Mouse (Mus musculus): Measurements from ENCODE around the gene Nptn.

The Nptn gene

GRCm38 (mm10) chr9:58581958-58582540 lies at the start of gene Nptn:
Gene Nptn, plus strand, starts transcription at chr9:58582240.
- DNase-seq (ENCODE audit: low spot score) = peak; percentile 96

- no peak for DNase-seq (ENCODE audit: low spot score)
Observed at GRCm38 (mm10) chr9:58533322-58533721, 48.7 kb upstream of the Nptn start.

- DNase-seq (ENCODE audit: low spot score) = no peak
Observed at GRCm38 (mm10) chr9:58534766-58535165, 47.3 kb upstream of the Nptn start.

- no peak for DNase-seq (ENCODE audit: low spot score)
Observed at GRCm38 (mm10) chr9:58535447-58536134, 46.4 kb upstream of the Nptn start.

GRCm38 (mm10) chr9:58537774-58538173 lies 44.3 kb upstream of the Nptn start:
- DNase-seq (ENCODE audit: low spot score) = no peak

- no peak for DNase-seq (ENCODE audit: low spot score)
Observed at GRCm38 (mm10) chr9:58539886-58540285, 42.2 kb upstream of the Nptn start.

GRCm38 (mm10) chr9:58541895-58542338 lies 40.1 kb upstream of the Nptn start:
- no peak for DNase-seq (ENCODE audit: low spot score)

GRCm38 (mm10) chr9:58544879-58545324 lies 37.1 kb upstream of the Nptn start:
- no peak for DNase-seq (ENCODE audit: low spot score)

GRCm38 (mm10) chr9:58545428-58545827 lies 36.6 kb upstream of the Nptn start:
- no peak for DNase-seq (ENCODE audit: low spot score)

- DNase-seq (ENCODE audit: low spot score) = no peak
Observed at GRCm38 (mm10) chr9:58546630-58547360, 35.2 kb upstream of the Nptn start.

GRCm38 (mm10) chr9:58548897-58549296 lies 33.1 kb upstream of the Nptn start:
- no peak for DNase-seq (ENCODE audit: low spot score)

- DNase-seq (ENCODE audit: low spot score) = no peak
Observed at GRCm38 (mm10) chr9:58549694-58550093, 32.3 kb upstream of the Nptn start.

GRCm38 (mm10) chr9:58550928-58551327 lies 31.1 kb upstream of the Nptn start:
- DNase-seq (ENCODE audit: low spot score) = no peak

GRCm38 (mm10) chr9:58552083-58552482 lies 30.0 kb upstream of the Nptn start:
- DNase-seq (ENCODE audit: low spot score) = no peak

- DNase-seq (ENCODE audit: low spot score) = no peak
Observed at GRCm38 (mm10) chr9:58554056-58554907, 27.8 kb upstream of the Nptn start.

GRCm38 (mm10) chr9:58554908-58555684 lies 26.9 kb upstream of the Nptn start, which contains the start of gene Cd276:
Gene Cd276, minus strand, starts transcription at chr9:58555437.
- peak; percentile 77 for DNase-seq (ENCODE audit: low spot score)

- no peak for DNase-seq (ENCODE audit: low spot score)
Observed at GRCm38 (mm10) chr9:58555685-58556414, 26.2 kb upstream of the Nptn start.

- DNase-seq (ENCODE audit: low spot score) = no peak
Observed at GRCm38 (mm10) chr9:58556627-58557026, 25.4 kb upstream of the Nptn start.

- DNase-seq (ENCODE audit: low spot score) = no peak
Observed at GRCm38 (mm10) chr9:58557457-58558455, 24.3 kb upstream of the Nptn start.
